Mouse (Mus musculus): ENCODE data around the gene Atp11a. TPM values are rescaled to one million over a fixed set of nuclear protein-coding genes. Genes with fewer than 3 reads are reported as not detected.
A peak's percentile ranks its signal among the peaks of the same experiment; 100 is the strongest.

The Atp11a gene
- polyA plus RNA-seq, 1 experiment, result 12.8 TPM

DNA sequence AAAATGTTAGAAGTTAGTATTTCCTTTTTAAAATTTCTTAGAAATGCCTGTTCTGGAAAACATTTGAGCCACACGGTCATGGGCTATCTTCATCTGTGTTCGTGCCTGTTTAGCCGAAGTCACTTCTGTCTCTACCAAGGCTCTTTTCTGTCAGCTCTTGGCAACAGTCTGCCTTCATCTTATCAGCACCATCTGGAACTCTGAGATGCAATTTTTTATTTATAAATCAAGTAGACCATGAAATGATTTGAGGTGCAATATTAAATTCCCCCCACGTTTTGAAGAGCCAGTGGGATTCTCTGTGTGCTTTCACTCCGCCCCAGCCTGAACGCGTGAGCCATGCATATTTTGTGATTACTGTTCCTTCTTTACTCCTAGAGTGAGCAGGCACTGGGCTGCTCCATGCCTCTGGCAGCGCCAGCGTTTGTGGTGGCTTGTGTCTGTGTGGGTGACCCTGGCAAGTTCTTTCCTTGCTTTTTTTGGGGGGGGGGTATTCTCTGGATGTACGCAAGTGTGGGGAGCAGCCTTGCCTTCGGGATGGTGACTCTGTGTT, 132.3 kb downstream of the Atp11a start:
- Histone ChIP-seq H3K27ac (ENCODE audit: insufficient read depth, low read depth, low read length) (no peak overlapping the region), H3K4me1 (ENCODE audit: control insufficient read depth, insufficient read depth, insufficient read length, low read length) (no peaks in the 10 kb centered on the region), H3K27me3 (ENCODE audit: control insufficient read depth, insufficient read depth, low read length) (no peaks in the 10 kb centered on the region), H3K36me3 (ENCODE audit: control insufficient read depth, insufficient read depth, low read length) (no peaks in the 10 kb centered on the region), H3K4me3 (ENCODE audit: low read depth, low read length) (no peak overlapping the region)
- TF ChIP-seq CTCF (IDR thresholded peaks at IDR 0.05; ENCODE audit: extremely low read depth, insufficient read length, insufficient replicate concordance, low read depth, low read length) (no peak), POLR2A (IDR thresholded peaks at IDR 0.05; ENCODE audit: low read depth, low read length) (no peak)
- WGBS, result 89% methylated on average over 11 of the region's 11 CpGs

DNA sequence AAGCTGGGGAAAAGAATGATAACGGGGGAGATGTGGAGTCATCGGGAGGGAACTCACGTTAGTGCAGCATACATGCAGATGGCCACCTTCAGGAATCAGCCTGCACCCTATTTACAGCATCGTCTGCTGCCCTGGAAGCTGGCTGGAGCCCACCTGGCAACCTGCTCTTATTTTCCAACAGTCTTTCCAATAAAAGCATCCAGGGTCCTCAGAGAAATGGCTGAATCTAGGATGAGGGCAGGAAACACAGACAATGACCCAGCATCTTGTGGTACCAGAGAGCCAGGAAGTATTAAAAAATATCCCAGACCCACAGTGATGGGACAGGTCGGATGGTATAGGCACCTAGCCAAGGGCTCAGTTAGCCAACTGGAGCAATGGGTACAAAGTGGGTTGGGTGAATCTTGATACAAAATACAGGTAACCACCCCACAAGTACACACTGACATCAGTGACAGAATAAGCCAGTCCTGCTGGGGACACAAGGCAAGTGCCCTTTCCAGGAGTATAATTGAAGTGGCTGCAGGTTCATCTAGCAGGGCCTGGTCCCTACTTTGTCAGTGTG, 136.2 kb downstream of the Atp11a start:
- TF ChIP-seq POLR2A (IDR thresholded peaks at IDR 0.05; ENCODE audit: low read depth, low read length), result no peak
- no peak for TF ChIP-seq CTCF (IDR thresholded peaks at IDR 0.05; ENCODE audit: extremely low read depth, insufficient read length, insufficient replicate concordance, low read depth, low read length)
- no peaks in the 10 kb centered on the region for H3K27me3 ChIP-seq (ENCODE audit: control insufficient read depth, insufficient read depth, low read length)
- no peaks in the 10 kb centered on the region for H3K36me3 ChIP-seq (ENCODE audit: control insufficient read depth, insufficient read depth, low read length)
- no peak overlapping the region for H3K4me3 ChIP-seq (ENCODE audit: low read depth, low read length)
- H3K4me1 ChIP-seq (ENCODE audit: control insufficient read depth, insufficient read depth, insufficient read length, low read length), result peaks cover 4% of the 10 kb centered on the region; the same call in 1 of the 2 replicates
- 79% methylated on average over 5 of the region's 5 CpGs for whole genome bisulfite sequencing
- H3K27ac ChIP-seq (ENCODE audit: insufficient read depth, low read depth, low read length), result no peak overlapping the region

DNA sequence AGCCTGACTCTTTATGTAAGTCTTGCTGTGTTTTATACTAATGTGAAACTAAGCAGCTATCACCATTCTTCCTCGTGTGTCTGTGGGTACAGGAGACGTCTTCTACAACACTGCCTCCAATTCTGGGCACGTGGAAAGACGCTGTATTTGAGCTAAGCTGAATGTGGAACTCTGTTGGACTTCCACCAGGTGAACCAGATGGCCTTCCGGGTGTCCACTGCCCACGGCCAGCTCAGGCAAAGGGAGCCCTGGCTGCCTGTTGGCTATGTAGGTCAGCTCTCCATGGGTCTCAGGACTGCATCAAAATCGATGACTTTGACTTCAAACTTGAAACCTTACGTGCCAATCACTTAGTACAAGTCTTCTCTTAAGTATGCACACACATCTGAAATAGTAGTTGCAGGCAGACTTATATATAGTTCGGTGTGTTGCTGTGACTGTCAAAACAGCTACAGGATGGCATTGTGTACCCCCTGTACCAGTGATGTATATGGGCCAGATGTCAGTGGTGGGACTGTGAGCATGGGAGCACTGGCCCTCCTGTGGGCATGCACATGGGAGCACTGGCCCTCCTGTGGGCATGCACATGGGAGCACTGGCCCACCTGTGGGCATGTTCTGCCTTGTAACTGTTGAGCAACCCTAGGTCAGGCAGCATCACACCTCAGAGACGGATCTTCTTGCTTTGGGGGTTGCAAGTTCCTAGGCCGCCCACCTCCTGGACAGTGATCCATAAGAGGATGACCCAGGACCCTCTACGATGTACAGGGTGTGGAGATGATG, 137.2 kb downstream of the Atp11a start:
- H3K27me3 ChIP-seq (ENCODE audit: control insufficient read depth, insufficient read depth, low read length), result no peaks in the 10 kb centered on the region
- no peak overlapping the region for H3K4me3 ChIP-seq (ENCODE audit: low read depth, low read length)
- H3K4me1 ChIP-seq (ENCODE audit: control insufficient read depth, insufficient read depth, insufficient read length, low read length), result peaks cover 5% of the 10 kb centered on the region; the same call in 1 of the 2 replicates
- no peak for TF ChIP-seq POLR2A (IDR thresholded peaks at IDR 0.05; ENCODE audit: low read depth, low read length)
- TF ChIP-seq CTCF (IDR thresholded peaks at IDR 0.05; ENCODE audit: extremely low read depth, insufficient read length, insufficient replicate concordance, low read depth, low read length), result no peak
- no peak overlapping the region for H3K27ac ChIP-seq (ENCODE audit: insufficient read depth, low read depth, low read length)
- no peaks in the 10 kb centered on the region for H3K36me3 ChIP-seq (ENCODE audit: control insufficient read depth, insufficient read depth, low read length)
- WGBS, result 84% methylated on average over 12 of the region's 12 CpGs

DNA sequence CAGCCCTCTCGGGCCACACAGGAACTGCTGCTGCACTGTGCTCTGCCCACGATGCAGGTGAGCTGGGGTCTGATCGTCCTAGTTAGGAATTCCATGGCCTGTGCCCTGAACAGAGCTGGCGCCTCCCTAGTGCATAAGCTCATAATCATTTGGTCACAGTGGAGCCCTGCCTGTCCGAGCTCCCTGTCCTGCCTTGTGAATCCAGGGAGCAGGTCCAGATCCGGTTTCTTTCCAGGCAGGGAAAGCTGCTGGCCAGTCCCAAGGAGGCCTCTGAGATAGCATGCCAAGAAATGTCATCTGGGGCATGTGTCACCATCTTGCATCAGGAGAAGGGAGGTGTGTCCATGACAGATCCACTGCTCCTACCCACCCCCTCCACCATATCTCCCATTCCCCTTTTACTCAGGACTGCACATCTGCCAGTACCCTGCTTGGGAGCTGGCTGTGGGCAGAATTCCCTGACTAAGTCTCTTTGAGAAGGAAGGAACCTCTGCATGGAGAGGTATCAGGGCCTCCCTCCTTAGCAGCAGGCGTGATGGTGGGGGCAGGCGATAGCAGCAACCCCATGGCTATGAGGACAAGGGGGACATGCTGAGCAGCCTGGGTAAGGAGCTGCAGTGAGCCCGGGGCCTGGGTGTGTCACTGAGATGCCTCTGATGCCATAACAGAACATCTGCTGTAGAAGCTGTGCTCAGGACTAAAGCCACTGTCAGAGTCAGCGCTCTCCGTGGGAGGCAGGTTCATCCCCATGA, 138.1 kb downstream of the Atp11a start:
- Histone ChIP-seq H3K4me1 (ENCODE audit: control insufficient read depth, insufficient read depth, insufficient read length, low read length) (peaks cover 5% of the 10 kb centered on the region), H3K27ac (ENCODE audit: insufficient read depth, low read depth, low read length) (no peak overlapping the region), H3K27me3 (ENCODE audit: control insufficient read depth, insufficient read depth, low read length) (no peaks in the 10 kb centered on the region), H3K36me3 (ENCODE audit: control insufficient read depth, insufficient read depth, low read length) (no peaks in the 10 kb centered on the region), H3K4me3 (ENCODE audit: low read depth, low read length) (no peak overlapping the region)
- 85% methylated on average over 11 of the region's 11 CpGs for WGBS
- TF ChIP-seq POLR2A (IDR thresholded peaks at IDR 0.05; ENCODE audit: low read depth, low read length), result no peak
- no peak for TF ChIP-seq CTCF (IDR thresholded peaks at IDR 0.05; ENCODE audit: extremely low read depth, insufficient read length, insufficient replicate concordance, low read depth, low read length)

DNA sequence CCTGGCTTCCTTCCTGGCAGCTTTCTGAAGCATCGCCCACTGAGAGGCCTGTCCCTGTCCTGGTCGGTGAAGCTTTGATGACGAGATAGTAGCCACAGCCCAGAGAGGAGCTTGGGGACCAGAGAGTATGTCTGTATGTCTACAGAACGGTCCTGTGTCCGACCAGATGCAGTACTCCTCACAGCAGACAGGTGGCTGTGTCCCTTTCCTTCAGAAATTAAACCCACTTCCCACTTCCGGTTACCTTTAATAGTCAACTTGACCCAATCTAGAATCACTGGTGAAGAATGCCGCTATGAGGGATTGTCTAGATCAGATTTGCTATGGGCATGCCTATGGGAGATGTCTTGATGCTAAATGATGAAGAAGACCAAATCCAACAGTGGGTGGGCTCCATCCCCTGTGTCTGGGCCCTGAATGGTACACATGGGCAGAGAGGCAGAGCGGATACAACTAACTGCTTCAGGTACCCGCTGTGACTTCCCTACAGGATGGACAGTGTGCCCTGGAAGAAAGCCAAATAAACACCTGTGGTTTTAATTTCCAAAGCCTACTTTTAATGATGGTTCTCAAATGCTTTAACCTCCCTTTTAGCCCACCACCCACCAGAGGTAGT, 138.8 kb downstream of the Atp11a start:
- TF ChIP-seq POLR2A (IDR thresholded peaks at IDR 0.05; ENCODE audit: low read depth, low read length), result no peak
- no peak for TF ChIP-seq CTCF (IDR thresholded peaks at IDR 0.05; ENCODE audit: extremely low read depth, insufficient read length, insufficient replicate concordance, low read depth, low read length)
- H3K4me3 ChIP-seq (ENCODE audit: low read depth, low read length), result no peak overlapping the region
- 70% methylated on average over 9 of the region's 9 CpGs for WGBS

DNA sequence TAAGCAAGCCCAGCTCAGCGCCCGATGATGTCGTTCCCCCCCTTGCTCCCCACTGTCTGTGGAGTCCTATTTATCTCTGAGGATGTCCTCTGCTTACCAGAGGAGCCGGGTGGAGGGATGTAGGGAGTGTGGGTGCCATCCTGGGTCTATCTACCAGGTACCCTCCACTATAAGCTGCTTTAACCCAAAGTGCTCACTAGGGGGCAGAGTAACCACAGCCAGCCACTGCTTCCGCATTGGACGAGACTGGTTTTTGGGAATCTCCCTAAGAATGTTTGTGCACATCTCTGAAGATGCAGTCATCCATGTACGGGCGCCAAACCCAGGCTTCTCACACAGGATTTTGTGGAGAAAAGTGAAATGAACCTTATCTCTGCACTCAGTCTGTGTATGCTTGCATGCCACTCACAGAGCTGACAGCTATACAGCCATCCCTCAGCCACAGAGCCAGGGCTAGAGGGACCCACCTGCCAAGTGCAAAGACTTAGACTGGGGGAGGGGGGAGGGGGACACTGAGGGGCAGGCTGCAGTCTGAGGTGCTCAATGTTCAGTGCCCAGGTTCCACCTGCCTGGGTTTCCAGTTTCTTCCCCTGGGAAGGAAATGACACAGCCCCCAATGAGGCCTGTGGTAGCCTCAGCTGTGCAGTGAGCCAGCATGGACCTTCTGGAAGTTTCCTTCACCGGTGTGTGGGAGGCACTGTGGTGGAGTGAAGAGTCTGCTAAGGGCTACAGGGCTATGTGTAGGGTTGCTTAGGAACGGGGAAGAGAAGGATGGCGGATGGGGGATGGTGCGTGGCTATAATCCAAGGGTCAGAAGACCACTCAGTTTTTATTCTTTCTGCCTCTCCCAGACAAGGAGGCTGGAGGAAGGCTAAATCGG, 139.9 kb downstream of the Atp11a start:
- H3K36me3 ChIP-seq (ENCODE audit: control insufficient read depth, insufficient read depth, low read length), result no peaks in the 10 kb centered on the region
- peaks cover 5% of the 10 kb centered on the region for H3K4me1 ChIP-seq (ENCODE audit: control insufficient read depth, insufficient read depth, insufficient read length, low read length)
- no peak overlapping the region for H3K27ac ChIP-seq (ENCODE audit: insufficient read depth, low read depth, low read length)
- 45% methylated on average over 13 of the region's 13 CpGs for WGBS
- no peak for TF ChIP-seq POLR2A (IDR thresholded peaks at IDR 0.05; ENCODE audit: low read depth, low read length)
- TF ChIP-seq CTCF (IDR thresholded peaks at IDR 0.05; ENCODE audit: extremely low read depth, insufficient read length, insufficient replicate concordance, low read depth, low read length), result peak; percentile 83; the same call in 1 of the 2 replicates
- H3K27me3 ChIP-seq (ENCODE audit: control insufficient read depth, insufficient read depth, low read length), result no peaks in the 10 kb centered on the region
- H3K4me3 ChIP-seq (ENCODE audit: low read depth, low read length), result no peak overlapping the region

More for the DNA sequence above, 138.8 kb downstream of the Atp11a start:
- no peaks in the 10 kb centered on the region for H3K27me3 ChIP-seq (ENCODE audit: control insufficient read depth, insufficient read depth, low read length)
- H3K36me3 ChIP-seq (ENCODE audit: control insufficient read depth, insufficient read depth, low read length), result no peaks in the 10 kb centered on the region
- peaks cover 5% of the 10 kb centered on the region for H3K4me1 ChIP-seq (ENCODE audit: control insufficient read depth, insufficient read depth, insufficient read length, low read length)
- no peak overlapping the region for H3K27ac ChIP-seq (ENCODE audit: insufficient read depth, low read depth, low read length)

Data from small intestine, adult 2 months (tissue).